In the genomic region with DNA sequence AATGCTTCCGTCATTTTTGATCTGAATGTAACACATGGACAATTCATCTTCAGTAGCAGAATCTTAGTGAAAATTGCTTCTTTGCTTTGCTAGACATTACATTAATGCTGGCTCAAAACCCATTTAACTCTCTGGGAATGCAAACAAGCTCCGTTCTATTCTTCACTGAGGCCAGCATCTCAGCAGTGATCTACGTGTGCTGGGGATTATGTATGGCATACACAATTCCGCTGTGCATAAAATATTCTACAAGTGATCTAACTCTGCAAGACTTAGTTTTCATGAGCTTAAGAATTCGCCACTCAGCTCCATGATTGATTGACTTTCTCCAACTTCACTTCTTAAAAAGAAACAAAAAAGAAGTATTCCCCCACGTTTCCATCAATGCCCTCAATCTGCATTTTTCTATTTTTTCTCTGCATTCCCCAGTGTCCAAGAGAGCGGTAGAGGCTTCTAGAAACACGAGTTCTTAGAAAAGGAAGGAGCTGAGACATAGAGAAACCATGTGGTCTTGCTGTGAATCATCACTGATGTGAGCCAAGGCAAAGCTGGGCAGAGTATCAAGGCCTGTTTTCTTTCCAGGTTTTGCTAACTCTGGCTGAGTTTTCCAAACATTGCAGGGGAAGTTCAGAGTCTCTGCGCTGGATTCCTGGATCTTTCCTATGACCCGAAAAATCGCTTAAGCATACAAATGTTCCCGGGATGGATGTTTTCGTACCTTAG, we compare ENCODE assay signal across 8 mouse cellular contexts. TPM values are rescaled to one million over a fixed set of nuclear protein-coding genes. Genes with fewer than 3 reads are reported as not detected.
A peak's percentile ranks its signal among the peaks of the same experiment; 100 is the strongest.
DNase-seq lines count a peak whose midpoint lies in the region; ATAC-seq and TF ChIP-seq lines count a peak whose summit lies in the region.

No protein-coding gene starts in this region.

- H3K9ac ChIP-seq in hindbrain, embryonic 14.5 days, result no peak overlapping the region
- no peak overlapping the region for H3K9ac ChIP-seq in kidney, embryonic 16.5 days (replicated peaks; ENCODE audit: low read length)
- H3K9ac ChIP-seq in limb, embryonic 14.5 days (ENCODE audit: low read depth, low read length, severe bottlenecking), result no peak overlapping the region
- H3K9ac ChIP-seq in stomach, embryonic 14.5 days (replicated peaks; ENCODE audit: low read depth, low read length), result no peak overlapping the region

- H3K4me2 ChIP-seq in hindbrain, embryonic 14.5 days (replicated peaks), result no peak overlapping the region
- H3K4me2 ChIP-seq in kidney, embryonic 16.5 days (replicated peaks; ENCODE audit: low read depth, low read length), result no peak overlapping the region
- peak overlapping the region; percentile 28 for H3K4me2 ChIP-seq in limb, embryonic 14.5 days (replicated peaks; ENCODE audit: low read depth, low read length, severe bottlenecking)
- H3K4me2 ChIP-seq in stomach, embryonic 14.5 days (replicated peaks; ENCODE audit: low read depth, low read length), result 0 out of 2 replicates have a peak overlapping the region, but pooled peaks have one; percentile 7

- ATAC-seq in hindbrain, embryonic 14.5 days (ENCODE audit: low FRiP score), result peak; percentile 37; the same call in 1 of the 2 replicates
- ATAC-seq in kidney, embryonic 16.5 days (ENCODE audit: low FRiP score, low TSS enrichment), result no peak
- peak; percentile 85 for ATAC-seq in limb, embryonic 14.5 days (ENCODE audit: low FRiP score, low read depth)
- peak; percentile 58; the same call in 1 of the 2 replicates for ATAC-seq in stomach, embryonic 14.5 days (ENCODE audit: insufficient number of reproducible peaks, insufficient read depth, low FRiP score, low read depth)

- TF ChIP-seq POLR2A in limb, embryonic 14.5 days (IDR thresholded peaks at IDR 0.05; ENCODE audit: borderline replicate concordance, extremely low read depth, insufficient read depth, insufficient read length), result no peak

- no peaks in the 10 kb centered on the region for H3K9me3 ChIP-seq in hindbrain, embryonic 14.5 days (ENCODE audit: control insufficient read depth, low read length)
- H3K9me3 ChIP-seq in hindbrain, embryonic 10.5 days, result no peaks in the 10 kb centered on the region
- no peaks in the 10 kb centered on the region; the same call in 1 of the 2 replicates for H3K9me3 ChIP-seq in kidney, embryonic 16.5 days (ENCODE audit: low read length)
- H3K9me3 ChIP-seq in limb, embryonic 14.5 days (ENCODE audit: control insufficient read depth, low read length), result no peaks in the 10 kb centered on the region
- no peaks in the 10 kb centered on the region for H3K9me3 ChIP-seq in stomach, embryonic 14.5 days (ENCODE audit: control insufficient read depth, low read depth, low read length)

- H3K36me3 ChIP-seq in hindbrain, embryonic 14.5 days (replicated peaks; ENCODE audit: control insufficient read depth, insufficient read depth), result no peaks in the 10 kb centered on the region
- no peaks in the 10 kb centered on the region for H3K36me3 ChIP-seq in hindbrain, embryonic 10.5 days
- H3K36me3 ChIP-seq in kidney, embryonic 16.5 days (ENCODE audit: insufficient read depth, low read length), result no peaks in the 10 kb centered on the region
- no peaks in the 10 kb centered on the region for H3K36me3 ChIP-seq in limb, embryonic 14.5 days (ENCODE audit: control insufficient read depth, insufficient read depth, low read length)
- no peaks in the 10 kb centered on the region for H3K36me3 ChIP-seq in stomach, embryonic 14.5 days (ENCODE audit: control insufficient read depth, insufficient read depth, low read length)

- H3K4me1 ChIP-seq in hindbrain, embryonic 14.5 days (replicated peaks; ENCODE audit: control insufficient read depth, insufficient read depth, low read length), result peaks cover 6% of the 10 kb centered on the region; the same call in 1 of the 2 replicates
- H3K4me1 ChIP-seq in hindbrain, embryonic 10.5 days (replicated peaks), result no peaks in the 10 kb centered on the region
- H3K4me1 ChIP-seq in kidney, embryonic 16.5 days (ENCODE audit: insufficient read depth, low read length), result peaks cover 4% of the 10 kb centered on the region; the same call in 1 of the 2 replicates
- peaks cover 32% of the 10 kb centered on the region for H3K4me1 ChIP-seq in limb, embryonic 14.5 days (ENCODE audit: control insufficient read depth, insufficient read depth, low read length)
- peaks cover 7% of the 10 kb centered on the region; the same call in 1 of the 2 replicates for H3K4me1 ChIP-seq in stomach, embryonic 14.5 days (ENCODE audit: control insufficient read depth, insufficient read depth, low read length)

- no peak overlapping the region for H3K27ac ChIP-seq in hindbrain, embryonic 14.5 days
- H3K27ac ChIP-seq in hindbrain, embryonic 10.5 days, result no peak overlapping the region
- H3K27ac ChIP-seq in kidney, embryonic 16.5 days (ENCODE audit: low read length), result 0 out of 2 replicates have a peak overlapping the region, but pooled peaks have one; percentile 24
- H3K27ac ChIP-seq in limb, embryonic 14.5 days (replicated peaks; ENCODE audit: low read depth, low read length), result peak overlapping the region; percentile 72
- peak overlapping the region; percentile 58 for H3K27ac ChIP-seq in stomach, embryonic 14.5 days (ENCODE audit: low read length)

- no peaks in the 10 kb centered on the region for H3K27me3 ChIP-seq in hindbrain, embryonic 14.5 days (ENCODE audit: control insufficient read depth, insufficient read depth, low read length)
- H3K27me3 ChIP-seq in hindbrain, embryonic 10.5 days (ENCODE audit: insufficient read depth, poor library complexity, severe bottlenecking), result no peaks in the 10 kb centered on the region
- no peaks in the 10 kb centered on the region for H3K27me3 ChIP-seq in kidney, embryonic 16.5 days (ENCODE audit: insufficient read depth, low read length)
- H3K27me3 ChIP-seq in limb, embryonic 14.5 days (ENCODE audit: control insufficient read depth, insufficient read depth, low read length), result no peaks in the 10 kb centered on the region
- no peaks in the 10 kb centered on the region for H3K27me3 ChIP-seq in stomach, embryonic 14.5 days (ENCODE audit: control insufficient read depth, insufficient read depth, low read length)

- DNase-seq in hindbrain, embryonic 14.5 days (ENCODE audit: low spot score), result peak; percentile 74
- DNase-seq in hindbrain, embryonic 10.5 days (ENCODE audit: low spot score), result no peak
- DNase-seq in cerebellum, postnatal 25 days, result peak; percentile 52 to 73
- DNase-seq in gastrocnemius, postnatal 25 days, result peak; percentile 74
- peak; percentile 95 for DNase-seq in limb, embryonic 14.5 days (ENCODE audit: low spot score)
- DNase-seq in retina, embryonic 14.5 days (ENCODE audit: low spot score), result no peak

- WGBS in hindbrain, embryonic 14.5 days, result 62% methylated on average over 13 of the region's 13 CpGs
- 74% methylated on average over 13 of the region's 13 CpGs for WGBS in hindbrain, embryonic 10.5 days
- WGBS in kidney, embryonic 16.5 days, result 59% methylated on average over 13 of the region's 13 CpGs
- 44% methylated on average over 13 of the region's 13 CpGs for WGBS in limb, embryonic 14.5 days
- WGBS in stomach, embryonic 14.5 days, result 39% methylated on average over 13 of the region's 13 CpGs

- no peak overlapping the region for H3K4me3 ChIP-seq in hindbrain, embryonic 14.5 days (replicated peaks; ENCODE audit: low read length)
- H3K4me3 ChIP-seq in hindbrain, embryonic 10.5 days, result no peak overlapping the region
- no peak overlapping the region for H3K4me3 ChIP-seq in kidney, embryonic 16.5 days (ENCODE audit: low read length)
- H3K4me3 ChIP-seq in limb, embryonic 14.5 days (replicated peaks; ENCODE audit: low read length), result no peak overlapping the region
- H3K4me3 ChIP-seq in stomach, embryonic 14.5 days (ENCODE audit: low read depth, low read length), result no peak overlapping the region

RNA-seq across cellular contexts. Expression of a gene that starts 16.6 kb away (rescaled TPM):
- 1.9 and 2.7 TPM in 2 replicates for polyA plus RNA-seq in hindbrain, embryonic 14.5 days (2014; fragmentation: Nextera tagmentation; extraction: Ambion mirVana)
- polyA plus RNA-seq in hindbrain, embryonic 10.5 days (2016; fragmentation: Nextera tagmentation; extraction: Ambion mirVana), result 0.17 and 0.71 TPM in 2 replicates
- total RNA-seq in gastrocnemius, postnatal 25 days (2021), result under 1 TPM; 0.33 to 0.86 TPM
- polyA plus RNA-seq in kidney, embryonic 16.5 days (2015; fragmentation: Nextera tagmentation; extraction: Ambion mirVana), result 8.6 and 8.8 TPM in 2 replicates
- polyA plus RNA-seq in limb, embryonic 14.5 days (2012; rRNA removed), result 0.44 and 0.58 TPM in 2 replicates
- polyA plus RNA-seq in limb, embryonic 14.5 days (2014; fragmentation: Nextera tagmentation; extraction: Ambion mirVana), result 1.1 and 1.8 TPM in 2 replicates
- 2.0 and 2.2 TPM in 2 replicates for polyA plus RNA-seq in stomach, embryonic 14.5 days (2014; fragmentation: Nextera tagmentation; extraction: Ambion mirVana)

Comparison
In these comparisons a context has a peak if more than half of its experiments do, and no peak if none do; other contexts are left out.
1. DNase-seq: peak in hindbrain, embryonic 14.5 days (single experiment), cerebellum, postnatal 25 days (2 of 2), gastrocnemius, postnatal 25 days (single experiment) and limb, embryonic 14.5 days (single experiment); none in hindbrain, embryonic 10.5 days (single experiment) and retina, embryonic 14.5 days (single experiment).
2. H3K27ac ChIP-seq: peak in kidney, embryonic 16.5 days (single experiment), limb, embryonic 14.5 days (single experiment) and stomach, embryonic 14.5 days (single experiment); none in hindbrain, embryonic 14.5 days (single experiment) and hindbrain, embryonic 10.5 days (single experiment).
3. H3K4me2 ChIP-seq: peak in limb, embryonic 14.5 days (single experiment) and stomach, embryonic 14.5 days (single experiment); none in hindbrain, embryonic 14.5 days (single experiment) and kidney, embryonic 16.5 days (single experiment).